Mouse (Mus musculus) lung, postnatal 25 days (tissue): Measurements from ENCODE around the gene Cxcl12.

Experiments
- DNase-seq: peaks from one replicate; pipeline ENCODE4 v3.0.0; 2022; ENCODE audit warnings: low spot score

Cxcl12 gene

GRCm38 (mm10) chr6:117168321-117169011, at the start of gene Cxcl12:
Gene Cxcl12, plus strand, starts transcription at chr6:117168535.
- peak; percentile 26 for DNase-seq

GRCm38 (mm10) chr6:117122074-117122473, 46.3 kb upstream of the Cxcl12 start:
- DNase-seq = no peak

- no peak for DNase-seq
Measured at GRCm38 (mm10) chr6:117126356-117126755, 42.0 kb upstream of the Cxcl12 start.

GRCm38 (mm10) chr6:117129443-117129842, 38.9 kb upstream of the Cxcl12 start:
- DNase-seq = no peak

- no peak for DNase-seq
Measured at GRCm38 (mm10) chr6:117130680-117131111, 37.6 kb upstream of the Cxcl12 start.

- DNase-seq = no peak
Measured at GRCm38 (mm10) chr6:117134526-117134925, 33.8 kb upstream of the Cxcl12 start.

GRCm38 (mm10) chr6:117137735-117138134, 30.6 kb upstream of the Cxcl12 start:
- DNase-seq = no peak

- no peak for DNase-seq
Measured at GRCm38 (mm10) chr6:117140907-117141306, 27.4 kb upstream of the Cxcl12 start.

GRCm38 (mm10) chr6:117146951-117147350, 21.4 kb upstream of the Cxcl12 start:
- DNase-seq = no peak

- no peak for DNase-seq
Measured at GRCm38 (mm10) chr6:117151484-117152149, 16.7 kb upstream of the Cxcl12 start.

- DNase-seq = no peak
Measured at GRCm38 (mm10) chr6:117153046-117153445, 15.3 kb upstream of the Cxcl12 start.

- DNase-seq = no peak
Measured at GRCm38 (mm10) chr6:117156846-117157245, 11.5 kb upstream of the Cxcl12 start.

GRCm38 (mm10) chr6:117159710-117160690, 8.3 kb upstream of the Cxcl12 start:
- DNase-seq = no peak

- DNase-seq = no peak
Measured at GRCm38 (mm10) chr6:117163486-117163885, 4.8 kb upstream of the Cxcl12 start.

GRCm38 (mm10) chr6:117166581-117167425, 1.5 kb upstream of the Cxcl12 start:
- DNase-seq = peak; percentile 79

- no peak for DNase-seq
Measured at GRCm38 (mm10) chr6:117167426-117167730, 957 bp upstream of the Cxcl12 start.

GRCm38 (mm10) chr6:117169051-117169909, 945 bp downstream of the Cxcl12 start:
- no peak for DNase-seq

GRCm38 (mm10) chr6:117169910-117170747, 1.8 kb downstream of the Cxcl12 start:
- no peak for DNase-seq

GRCm38 (mm10) chr6:117172358-117172757, 4.0 kb downstream of the Cxcl12 start:
- no peak for DNase-seq

- peak; percentile 68 for DNase-seq
Measured at GRCm38 (mm10) chr6:117173876-117174275, 5.5 kb downstream of the Cxcl12 start.
